Mouse (Mus musculus) heart, adult 11 months (tissue): ENCODE measurements around the gene Tshz2.

ENCODE experiments used
- DNase-seq: peaks from one replicate; pipeline ENCODE4 v3.0.0; 2022

Tshz2 gene

GRCm38 (mm10) chr2:170055413-170055812 is 422.6 kb downstream of the Tshz2 start:
- DNase-seq: peak; percentile 91

- DNase-seq: no peak
These were observed 426.0 kb downstream of the Tshz2 start for GRCm38 (mm10) chr2:170058774-170059173.

GRCm38 (mm10) chr2:170060066-170060465 is 427.3 kb downstream of the Tshz2 start:
- DNase-seq: peak; percentile 80

GRCm38 (mm10) chr2:170062378-170062777 is 429.6 kb downstream of the Tshz2 start:
- DNase-seq: no peak

- DNase-seq: peak; percentile 82
These were observed 437.2 kb downstream of the Tshz2 start for GRCm38 (mm10) chr2:170069976-170070375.

- DNase-seq: peak; percentile 82
These were observed 437.9 kb downstream of the Tshz2 start for GRCm38 (mm10) chr2:170070641-170071241.

GRCm38 (mm10) chr2:170076941-170077490 is 444.2 kb downstream of the Tshz2 start:
- DNase-seq: peak; percentile 17

GRCm38 (mm10) chr2:170078041-170078440 is 445.2 kb downstream of the Tshz2 start:
- DNase-seq: peak; percentile 71

GRCm38 (mm10) chr2:170078442-170079017 is 445.7 kb downstream of the Tshz2 start:
- DNase-seq: peak; percentile 81

- DNase-seq: no peak
These were observed 459.0 kb downstream of the Tshz2 start for GRCm38 (mm10) chr2:170091563-170092443.

- no peak for DNase-seq
These were observed 461.4 kb downstream of the Tshz2 start for GRCm38 (mm10) chr2:170094220-170094619.

- peak; percentile 87 for DNase-seq
These were observed 462.1 kb downstream of the Tshz2 start for GRCm38 (mm10) chr2:170094871-170095270.

GRCm38 (mm10) chr2:170101132-170101531 is 468.3 kb downstream of the Tshz2 start:
- DNase-seq: peak; percentile 96

GRCm38 (mm10) chr2:170101932-170102331 is 469.1 kb downstream of the Tshz2 start:
- no peak for DNase-seq

GRCm38 (mm10) chr2:170103341-170103740 is 470.5 kb downstream of the Tshz2 start:
- DNase-seq: no peak

GRCm38 (mm10) chr2:170103852-170104251 is 471.0 kb downstream of the Tshz2 start:
- DNase-seq: peak; percentile 88

- DNase-seq: no peak
These were observed 471.6 kb downstream of the Tshz2 start for GRCm38 (mm10) chr2:170104396-170104795.

- peak; percentile 80 for DNase-seq
These were observed 473.2 kb downstream of the Tshz2 start for GRCm38 (mm10) chr2:170106000-170106399.

- peak; percentile 90 for DNase-seq
These were observed 475.0 kb downstream of the Tshz2 start for GRCm38 (mm10) chr2:170107791-170108190.

GRCm38 (mm10) chr2:170109528-170109927 is 476.7 kb downstream of the Tshz2 start:
- DNase-seq: peak; percentile 85

- no peak for DNase-seq
These were observed 477.5 kb downstream of the Tshz2 start for GRCm38 (mm10) chr2:170110306-170110705.

GRCm38 (mm10) chr2:170116704-170117281 is 484.0 kb downstream of the Tshz2 start:
- no peak for DNase-seq
